Mouse (Mus musculus) adrenal gland (tissue): Measurements from ENCODE around the gene Xylt1.

Experiments
- intact Hi-C: fragments of 180-260 bp; cut with DNase I; formaldehyde crosslinking; loops from one replicate; pipeline ENCODE4 v1.15.1; 2025

The Xylt1 gene

DNA sequence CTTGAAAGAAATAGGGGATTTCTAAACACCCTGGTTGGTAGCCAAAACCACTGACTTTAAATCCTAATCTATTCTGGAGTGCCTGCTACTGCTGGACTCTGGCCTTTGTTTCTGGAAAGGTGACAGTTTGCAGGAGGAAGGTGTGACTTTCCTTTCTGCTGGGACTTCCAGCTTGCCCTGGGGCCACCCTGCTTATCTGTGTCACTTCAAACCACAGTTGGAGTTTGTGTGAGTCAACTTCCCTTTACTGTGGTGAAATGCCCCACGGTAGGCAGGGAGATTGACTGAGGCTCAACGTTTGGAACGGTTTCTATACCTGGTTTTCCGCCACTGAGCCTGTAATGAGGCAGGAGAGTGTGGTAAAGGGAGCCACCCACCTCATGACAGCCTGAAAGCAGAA is 13.2 kb downstream of the Xylt1 start:
- intact Hi-C loops: no loop called here

DNA sequence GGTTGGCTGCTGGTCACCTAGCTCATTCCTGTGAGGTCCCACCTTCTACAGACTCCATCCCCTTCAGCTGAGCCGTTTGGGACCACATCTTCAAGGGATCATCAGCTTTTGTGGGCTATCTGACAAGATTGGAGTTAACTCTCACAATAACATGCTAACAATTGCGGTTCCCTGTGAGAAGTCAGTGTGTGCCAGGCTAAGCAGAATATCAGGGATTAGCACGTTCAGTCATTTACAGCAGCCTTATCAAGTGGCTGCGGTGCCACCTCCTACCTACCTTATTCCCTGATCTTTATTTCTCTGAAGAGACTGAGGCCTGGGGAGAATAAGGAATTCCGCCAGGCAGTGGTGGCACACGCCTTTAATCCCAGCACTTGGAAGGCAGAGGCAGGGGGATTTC is 13.6 kb downstream of the Xylt1 start:
- intact Hi-C loops: no loop called here

DNA sequence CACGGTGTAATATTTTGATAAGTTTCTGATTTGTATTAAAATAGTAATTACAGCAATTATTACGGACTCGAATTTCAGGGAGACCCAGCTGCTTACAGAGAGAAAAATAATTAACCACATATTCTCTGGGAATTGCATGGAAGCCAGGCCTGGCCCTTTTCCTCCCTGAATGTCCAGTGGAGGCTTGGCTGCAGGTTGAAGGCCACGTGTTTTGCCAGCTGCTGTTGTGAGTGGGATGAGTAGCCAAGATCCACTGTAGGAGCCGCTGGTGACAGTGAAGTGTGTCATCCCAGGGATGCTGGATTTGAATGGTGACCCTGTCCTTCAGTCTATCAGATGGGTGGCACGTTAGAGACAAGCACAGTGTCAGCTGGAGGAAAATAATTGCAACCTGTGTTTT is 14.7 kb downstream of the Xylt1 start:
- intact Hi-C loops: no loop called here

DNA sequence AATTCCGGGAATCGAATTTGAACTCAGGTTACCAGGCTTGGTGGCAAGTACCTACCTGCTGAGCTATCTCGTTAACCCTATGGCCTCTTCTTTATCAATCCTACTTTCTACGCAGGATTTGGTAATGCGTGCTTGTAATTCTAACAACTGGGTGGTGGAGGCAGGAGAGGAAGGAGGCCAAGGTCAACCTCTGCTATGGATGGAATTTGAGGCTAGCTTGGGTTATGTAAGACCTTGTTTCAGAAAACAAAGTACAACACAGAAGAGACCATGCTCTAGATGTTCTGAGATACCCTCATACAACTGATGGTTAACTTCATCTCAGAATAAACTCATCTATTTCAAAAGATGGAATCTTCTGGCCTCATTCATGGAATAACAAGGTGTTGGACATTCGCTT is 17.1 kb downstream of the Xylt1 start:
- intact Hi-C loops: no loop called here

DNA sequence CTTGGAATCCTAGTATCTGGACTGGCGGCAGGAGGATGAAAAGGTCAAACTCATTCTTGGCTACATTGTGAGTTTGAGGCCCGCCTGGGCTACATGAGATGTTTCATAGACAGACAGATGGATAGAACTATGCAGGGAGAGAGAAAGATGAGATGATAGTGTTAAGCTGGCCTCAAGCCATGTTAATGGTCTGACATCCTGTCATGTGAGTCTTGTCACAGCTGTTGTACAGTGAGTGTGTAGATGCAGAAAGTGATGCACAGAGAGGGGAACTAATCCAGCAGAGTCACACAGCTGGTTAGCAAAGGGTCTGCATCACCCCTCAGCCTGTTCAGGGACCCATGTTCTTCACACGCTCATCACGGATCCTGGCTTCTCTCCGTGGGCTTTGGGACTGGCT is 19.2 kb downstream of the Xylt1 start:
- intact Hi-C loops: no loop called here

DNA sequence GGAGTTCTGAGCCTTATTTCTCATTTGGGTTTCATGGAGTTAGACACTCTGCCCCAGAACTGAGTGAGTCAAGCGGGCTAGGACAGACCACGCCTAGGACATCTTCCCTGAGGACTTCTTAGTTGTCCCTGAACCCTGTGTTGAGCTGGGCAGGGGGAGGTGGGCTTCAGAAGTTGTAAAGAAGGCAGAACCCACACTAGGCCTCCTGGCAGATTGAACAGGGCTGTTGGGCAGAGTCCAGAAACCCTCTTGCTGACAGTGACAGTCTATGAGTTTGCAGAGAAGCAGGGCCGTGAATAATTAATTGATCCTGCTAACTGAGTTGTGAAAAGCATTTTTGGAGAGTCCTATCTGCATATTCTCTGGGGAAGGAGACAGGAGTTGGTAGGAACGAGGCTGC is 20.8 kb downstream of the Xylt1 start:
- intact Hi-C loops: no loop called here

DNA sequence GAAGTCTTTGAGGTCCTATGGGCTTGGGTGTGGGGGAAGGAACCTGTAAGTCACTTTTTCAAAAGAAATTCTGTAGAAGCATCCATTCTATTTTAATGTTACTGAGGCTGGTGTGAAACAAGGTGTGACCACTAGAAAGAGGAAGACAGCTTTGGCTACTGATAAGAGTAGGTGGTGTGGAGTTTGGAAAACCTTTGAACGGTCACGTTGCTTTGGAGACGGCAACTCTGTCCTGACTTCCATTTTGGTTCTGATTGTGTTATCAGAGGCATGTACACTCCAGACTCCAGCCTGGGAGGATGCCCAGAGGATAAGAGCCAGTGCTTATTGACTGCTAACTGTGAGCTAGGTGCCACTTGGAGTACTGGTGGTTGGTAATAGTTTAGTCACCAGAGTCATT is 25.6 kb downstream of the Xylt1 start:
- intact Hi-C loops: no loop called here

DNA sequence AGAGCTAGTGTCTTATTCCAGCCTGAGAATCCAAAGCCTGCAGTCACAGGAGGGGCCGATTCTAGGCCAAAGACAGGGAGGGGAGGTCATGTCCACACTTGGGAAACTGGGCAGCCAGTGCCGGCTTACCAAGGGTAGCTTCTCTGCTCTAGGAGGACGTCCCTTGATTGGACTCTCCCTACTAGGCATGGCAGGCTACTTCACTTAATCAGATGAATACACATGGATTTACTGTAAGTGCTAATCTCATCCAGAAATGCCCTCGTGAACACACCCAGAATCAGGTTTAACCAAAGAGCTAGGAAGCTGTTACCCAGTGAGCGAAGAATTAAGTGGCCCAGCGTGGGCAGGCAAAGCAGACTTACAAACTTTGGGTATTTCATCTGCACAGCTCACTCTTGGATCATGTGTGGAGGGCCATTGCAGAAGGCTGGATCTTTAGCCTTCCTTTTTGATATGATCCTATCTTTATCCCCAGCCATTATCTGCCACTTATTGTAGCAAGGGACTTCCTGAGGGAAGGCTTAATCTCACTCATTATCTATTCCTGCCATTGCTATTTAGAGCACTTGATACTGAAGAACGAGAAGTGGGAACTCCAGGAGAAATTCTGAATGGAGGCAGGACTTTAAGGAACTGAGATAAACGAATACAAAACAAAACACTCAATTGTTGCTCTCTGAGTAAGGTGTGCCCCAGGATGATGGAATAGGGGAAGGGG is 28.6 kb downstream of the Xylt1 start:
- intact Hi-C loops: no loop called here

DNA sequence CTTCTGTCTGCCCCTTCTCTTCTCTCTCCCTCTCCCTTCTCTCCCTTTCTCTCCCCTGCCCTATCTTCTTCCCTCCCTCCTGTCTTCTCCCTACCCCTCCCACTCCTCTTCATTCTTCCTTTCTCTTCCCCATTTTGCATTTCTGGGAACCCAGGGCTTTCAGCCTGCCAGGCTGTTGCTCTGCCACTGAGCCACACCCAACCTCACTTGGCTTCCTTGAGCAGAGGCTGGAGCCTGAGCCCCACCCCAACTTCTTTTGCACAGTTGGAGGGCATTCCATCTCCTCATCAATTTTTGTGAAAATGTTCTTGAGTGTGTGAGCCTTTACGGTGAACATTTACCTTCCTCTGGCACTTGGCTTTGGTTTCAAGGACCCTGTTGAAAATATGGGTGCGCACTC is 31.1 kb downstream of the Xylt1 start:
- intact Hi-C loops: no loop called here

DNA sequence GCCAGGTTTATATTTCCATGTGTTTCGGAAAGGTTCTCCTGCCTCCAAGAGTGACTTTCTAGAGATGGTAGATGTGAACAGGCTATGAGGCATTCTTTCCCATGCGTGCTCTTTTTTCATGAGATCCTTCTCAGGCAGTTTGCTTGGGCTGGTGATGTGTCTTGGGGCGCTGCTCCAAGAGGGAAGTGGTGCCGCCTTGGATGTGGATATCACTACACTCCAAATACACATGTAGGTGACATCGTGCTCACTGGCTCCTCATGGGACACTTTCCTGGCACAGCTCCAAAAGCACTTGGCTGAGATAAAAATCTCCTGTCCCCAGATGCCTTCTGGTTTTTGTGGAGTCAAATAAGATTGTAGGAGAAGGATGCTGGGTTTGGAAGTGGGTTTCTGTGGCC is 31.6 kb downstream of the Xylt1 start:
- intact Hi-C loops: no loop called here

DNA sequence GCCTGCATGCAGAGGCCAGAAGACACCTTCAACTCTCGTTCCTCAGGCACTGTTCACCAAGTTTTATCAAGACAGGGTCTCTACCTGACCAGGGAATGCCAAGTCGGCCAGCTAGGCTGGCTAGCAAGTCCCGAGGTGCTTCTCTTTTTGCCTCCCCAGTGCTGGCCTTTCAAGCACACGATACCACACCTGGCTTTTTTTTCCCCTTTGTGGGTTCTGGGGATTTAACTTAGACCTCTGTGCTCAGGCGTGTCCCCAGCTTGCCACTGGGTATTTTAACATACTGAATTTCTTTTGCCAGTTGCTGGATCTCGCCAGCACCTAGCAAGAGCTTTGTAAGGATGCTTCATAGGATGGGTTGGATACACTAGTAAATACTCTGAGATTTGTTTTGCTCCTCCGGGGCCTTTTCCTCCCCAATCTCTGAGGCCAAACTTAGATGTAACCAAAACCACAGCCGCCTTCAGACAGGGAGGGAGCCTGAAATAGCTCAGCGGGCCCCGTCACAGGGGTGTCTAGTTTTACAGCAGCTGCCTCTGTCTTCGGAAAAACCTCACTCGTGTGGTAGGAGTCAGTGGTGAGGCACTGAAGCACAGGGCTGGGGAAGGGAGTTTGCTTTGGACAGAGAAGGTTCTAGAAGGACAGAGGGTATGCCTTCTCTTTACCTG is 33.7 kb downstream of the Xylt1 start:
- intact Hi-C loops: no loop called here

DNA sequence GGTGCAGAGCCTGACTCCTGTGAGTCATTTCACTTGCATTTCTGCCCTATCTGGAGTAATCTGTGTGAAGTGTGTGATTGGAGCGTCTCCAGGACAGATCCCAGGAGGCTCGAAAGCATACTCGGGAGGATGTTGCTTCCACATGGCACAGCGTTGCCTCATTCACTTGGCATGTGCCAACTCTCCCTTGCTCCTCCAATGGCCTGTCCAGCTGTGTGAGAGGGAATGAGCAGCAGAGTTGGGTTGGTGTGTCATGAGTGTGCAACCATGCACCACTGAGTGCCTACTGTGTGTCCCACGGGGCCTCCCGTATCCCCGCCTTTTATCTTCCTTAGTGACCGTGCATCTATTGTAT is 34.2 kb downstream of the Xylt1 start:
- intact Hi-C loops: no loop called here

DNA sequence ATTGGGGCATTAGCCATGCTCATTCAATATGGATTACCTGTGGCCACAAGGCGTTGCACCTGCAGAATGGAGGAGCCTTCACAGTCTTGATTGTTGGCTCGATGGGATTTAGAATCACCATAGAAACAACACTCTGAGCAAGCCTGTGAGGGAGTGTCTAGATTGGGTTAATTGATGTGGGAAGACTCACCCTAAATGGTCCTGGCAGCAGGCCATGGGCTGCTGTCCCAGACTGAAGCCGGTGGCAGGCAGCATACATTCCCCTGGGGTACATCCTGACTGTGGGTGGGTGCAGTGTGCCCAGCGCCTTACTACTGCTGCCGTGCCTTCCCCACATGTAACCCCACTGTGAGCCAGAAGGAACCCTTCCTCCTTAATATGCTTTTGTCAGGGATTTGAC is 38.3 kb downstream of the Xylt1 start:
- intact Hi-C loops: no loop called here

DNA sequence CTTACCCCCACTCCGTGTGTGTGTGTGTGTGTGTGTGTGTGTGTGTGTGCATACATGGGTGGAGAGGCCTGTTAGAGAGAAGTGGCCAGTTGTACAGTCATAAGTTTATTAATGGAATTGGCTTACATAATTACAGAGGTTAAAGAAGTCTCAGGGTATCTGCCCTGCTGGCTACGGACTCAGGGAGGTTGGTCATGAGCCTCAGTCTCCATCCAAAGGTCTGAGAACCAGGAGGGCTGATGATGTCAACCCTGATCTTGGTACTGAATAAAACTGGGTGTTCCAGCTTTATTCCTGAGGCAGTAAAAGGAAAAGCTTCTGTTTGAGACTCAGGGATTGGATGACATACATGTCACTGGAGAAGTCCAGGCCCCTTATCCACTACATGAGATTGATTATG is 39.1 kb downstream of the Xylt1 start:
- intact Hi-C loops: no loop called here

DNA sequence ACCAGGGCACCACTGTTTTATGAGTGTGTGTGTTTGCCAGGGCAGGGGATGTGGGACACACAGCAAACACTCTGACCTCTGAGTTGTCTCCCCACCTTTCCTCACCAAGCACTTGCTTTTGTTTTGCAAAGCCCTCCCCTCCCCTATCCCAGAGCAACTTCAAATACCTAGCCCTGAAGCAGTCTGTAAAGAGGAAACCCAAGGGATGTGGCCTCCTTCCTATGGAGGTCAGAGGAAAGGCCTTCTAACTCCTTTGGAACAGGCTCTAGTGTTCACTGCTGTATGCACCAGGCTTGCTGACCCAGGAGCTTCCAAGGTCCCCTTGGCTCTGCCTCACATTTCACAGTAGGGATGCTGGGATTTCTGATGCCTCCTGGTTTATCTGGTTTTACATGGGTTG is 39.5 kb downstream of the Xylt1 start:
- intact Hi-C loops: no loop called here

DNA sequence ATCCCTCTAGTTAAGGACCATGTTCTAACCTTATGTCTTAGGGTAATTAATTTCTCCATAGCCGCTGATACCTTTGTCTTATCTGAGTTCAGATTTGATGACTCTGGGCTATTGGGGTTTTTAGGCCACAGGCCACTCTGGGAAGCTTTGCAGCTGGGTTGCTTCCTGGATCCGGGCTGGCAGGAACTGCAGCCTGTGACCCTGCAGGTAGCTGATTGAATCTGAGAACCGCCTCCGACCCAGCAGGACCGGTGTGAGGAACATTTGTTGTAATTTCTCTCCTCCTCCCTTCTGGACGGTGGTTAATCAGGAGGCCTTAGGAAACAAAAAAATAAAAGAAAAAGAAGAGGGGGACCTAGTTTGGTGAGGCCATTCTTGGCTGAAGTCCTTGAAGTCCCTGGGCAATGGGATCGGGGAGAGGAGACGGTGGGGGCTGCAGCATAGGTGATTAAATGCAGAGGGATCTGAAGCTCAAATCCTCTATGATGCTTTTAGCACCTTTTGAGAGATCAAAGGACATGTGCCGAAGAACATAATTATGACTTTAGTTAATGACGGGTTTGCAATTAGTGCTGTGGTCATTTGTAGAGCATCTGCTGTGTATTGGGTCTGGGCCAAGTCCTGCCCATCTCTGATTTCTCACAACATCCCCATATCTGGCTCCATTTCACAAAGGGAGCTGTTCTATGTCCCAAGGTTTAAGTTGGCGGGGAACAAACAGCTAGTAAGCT is 40.2 kb downstream of the Xylt1 start:
- intact Hi-C loops: no loop called here

DNA sequence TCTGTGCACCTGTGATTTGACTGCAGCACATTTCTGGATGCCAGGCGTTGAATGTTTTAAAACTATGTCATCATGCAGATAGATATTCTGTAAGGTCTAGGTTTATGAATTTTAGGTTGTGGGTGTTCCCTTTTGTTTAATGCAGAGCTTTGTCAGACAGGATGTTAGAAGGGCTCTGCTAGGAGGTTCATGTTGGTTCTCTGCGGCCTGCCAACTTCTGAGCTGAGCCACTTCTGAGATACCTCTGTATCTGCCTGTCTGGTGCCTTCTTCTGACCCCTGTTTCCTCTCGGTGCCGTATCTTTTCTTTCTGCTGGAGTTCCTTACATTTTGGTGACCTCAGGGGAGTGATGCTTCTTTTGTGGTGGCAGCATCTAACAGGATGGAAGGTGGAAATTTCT is 44.1 kb downstream of the Xylt1 start:
- intact Hi-C loops: no loop called here

DNA sequence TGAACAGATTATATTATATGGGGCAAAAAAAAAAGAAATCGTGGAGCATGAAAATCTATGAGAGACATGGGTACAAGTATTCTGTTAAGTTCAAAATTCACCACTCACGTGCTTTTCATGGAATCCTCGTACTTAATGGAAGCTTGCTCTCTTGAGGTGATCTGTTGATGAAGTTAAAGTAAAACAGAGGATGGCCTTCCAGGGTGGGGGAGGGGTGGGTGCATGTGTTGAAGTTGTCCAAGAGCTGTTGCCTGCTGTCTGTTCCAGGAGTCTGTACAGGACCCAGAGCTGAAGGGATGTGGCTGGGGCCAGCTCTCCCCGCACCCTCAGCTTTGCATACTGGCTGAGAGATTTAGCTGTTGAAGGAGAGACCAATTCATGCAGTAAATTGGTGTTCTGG is 45.6 kb downstream of the Xylt1 start:
- intact Hi-C loops: no loop called here

DNA sequence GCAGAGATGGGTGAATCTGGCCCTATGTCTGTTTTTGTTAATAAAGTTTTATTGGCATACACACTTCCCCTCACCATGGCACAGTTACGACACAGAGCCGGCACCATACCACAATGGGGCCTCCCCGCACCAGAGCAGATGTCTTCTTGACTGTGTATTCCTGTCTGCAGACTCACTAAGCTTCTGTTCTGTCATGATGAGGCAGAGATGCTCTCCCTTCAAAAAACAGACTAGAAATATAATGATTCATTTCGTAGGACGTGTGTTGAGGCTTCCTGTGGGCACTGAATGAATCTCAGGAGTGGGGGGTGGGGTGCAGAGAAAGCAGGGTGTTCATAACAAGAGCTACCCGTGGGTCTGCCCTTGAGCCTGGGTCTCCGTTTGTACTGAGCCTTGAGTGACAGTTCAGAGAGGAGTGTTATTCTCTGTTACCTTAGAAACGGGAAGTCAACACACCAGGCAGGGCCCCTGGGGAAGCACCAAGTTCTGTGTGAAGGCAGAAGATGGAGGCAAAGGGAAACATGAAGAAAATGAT is 48.0 kb downstream of the Xylt1 start:
- intact Hi-C loops: no loop called here

DNA sequence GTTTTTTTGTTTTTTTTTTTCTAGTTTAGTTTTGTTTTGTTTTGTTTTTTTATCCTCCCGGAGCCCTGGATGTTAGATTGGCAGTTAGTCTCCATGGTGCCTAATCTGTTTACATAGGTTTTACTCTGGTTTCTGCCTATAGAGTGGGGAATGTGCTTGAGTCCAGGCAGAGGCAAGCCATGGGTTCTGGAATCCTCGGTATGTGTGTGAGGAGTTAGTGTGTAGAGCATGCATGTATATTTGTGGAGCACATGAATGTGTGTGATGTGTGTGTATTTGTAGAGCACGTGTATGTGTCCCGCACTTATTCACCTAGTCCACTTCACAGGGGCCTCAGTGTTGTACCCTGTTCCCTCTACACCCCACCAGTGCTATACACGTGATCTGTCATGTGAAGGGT is 48.7 kb downstream of the Xylt1 start:
- intact Hi-C loops: no loop called here

DNA sequence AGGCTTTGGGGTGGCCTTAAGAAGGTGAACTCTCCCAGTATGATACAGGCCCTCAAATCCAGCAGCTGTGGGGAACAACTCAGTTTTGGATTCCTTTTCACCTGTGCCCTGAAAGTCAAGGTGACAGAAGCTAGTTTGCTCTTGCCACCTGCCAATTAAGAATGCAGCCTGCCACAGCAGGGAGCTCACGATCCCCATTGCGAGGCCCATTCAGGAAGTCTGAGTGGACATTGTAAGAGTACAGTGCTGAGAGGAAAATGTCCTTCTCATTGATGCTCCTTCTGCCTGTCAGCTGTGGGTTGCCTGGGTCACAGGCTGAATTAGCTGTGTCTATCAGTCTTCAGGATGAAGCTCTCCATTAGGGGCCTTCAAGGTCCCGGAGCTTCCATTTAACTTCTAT is 49.1 kb downstream of the Xylt1 start:
- intact Hi-C loops: no loop called here

DNA sequence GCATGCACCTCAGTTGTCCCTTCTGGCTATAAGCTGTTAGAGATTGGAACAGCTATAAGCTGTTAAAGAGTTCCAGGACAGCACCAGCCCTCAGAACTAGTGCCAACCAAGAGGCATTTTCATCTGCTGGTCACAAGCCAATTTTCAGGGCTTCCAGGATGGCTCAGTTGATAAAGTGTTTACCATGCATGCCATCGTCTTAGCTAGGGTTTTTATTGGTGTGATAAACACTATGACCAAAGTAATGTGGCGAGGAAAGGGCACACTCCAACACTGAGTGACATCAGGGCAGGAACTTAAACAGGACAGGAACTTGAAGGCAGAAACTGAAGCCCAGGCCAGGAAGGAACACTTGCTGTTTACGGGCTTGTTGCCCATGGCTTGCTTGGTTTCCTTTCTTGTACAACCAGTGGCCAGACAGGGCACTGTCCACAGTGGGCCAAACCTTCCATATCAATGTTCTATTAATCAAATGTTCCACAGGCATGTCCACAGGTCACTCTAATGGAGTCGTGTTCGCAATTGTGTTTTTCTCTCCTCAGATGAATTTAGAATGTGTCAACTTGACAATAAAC is 49.7 kb downstream of the Xylt1 start:
- intact Hi-C loops: no loop called here
